Mouse (Mus musculus) heart, postnatal 4 days (tissue): ENCODE measurements around the gene Atxn1. TPM values are rescaled to one million over a fixed set of nuclear protein-coding genes. Genes with fewer than 3 reads are reported as not detected.

Experiments used
- DNase-seq: peaks from one replicate; pipeline ENCODE4 v3.0.0; 2021
- total RNA-seq, 2 experiments: library from RNA; stranded (reverse); gene quantifications; 2 replicates each; pipeline ENCODE4 v1.2.3; 2021

The Atxn1 gene
- total RNA-seq, 2 experiments from 2014 or later: 44.4 to 45.6 TPM

GRCm38 (mm10) chr13:45822491-45822829, 142.3 kb downstream of the Atxn1 start:
- no peak for DNase-seq

DNA sequence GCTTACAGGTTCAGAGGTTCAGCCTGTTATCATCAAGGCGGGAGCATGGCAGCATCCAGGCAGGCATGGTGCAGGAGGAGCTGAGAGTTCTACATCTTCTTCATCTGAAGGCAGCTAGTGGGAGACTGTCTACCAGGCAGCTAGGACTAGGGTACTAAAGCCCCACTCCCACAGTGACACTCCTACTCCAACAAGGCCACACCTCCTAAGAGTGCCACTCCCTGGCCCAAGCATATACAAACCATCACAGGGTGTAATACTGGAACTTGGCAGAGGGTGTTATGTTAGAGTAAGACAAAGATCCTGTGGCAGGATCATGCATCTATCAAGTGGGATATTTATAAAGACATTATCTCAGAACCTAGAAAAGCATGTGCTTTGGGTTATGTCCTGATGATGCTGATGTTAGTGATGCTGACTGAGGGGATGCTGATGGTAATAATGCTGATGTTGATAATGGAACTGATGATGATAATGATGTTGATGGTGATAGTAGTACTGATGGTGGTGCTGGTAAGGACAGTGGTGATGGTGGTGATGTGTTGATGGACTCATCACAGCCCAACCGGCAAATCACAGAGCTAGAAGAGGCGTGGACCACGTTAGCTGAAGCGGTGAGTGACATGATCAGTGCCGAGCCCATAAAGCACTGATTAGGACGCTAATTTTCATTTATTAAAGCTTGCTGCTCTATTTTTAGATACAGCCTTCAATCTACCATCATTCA, 142.9 kb downstream of the Atxn1 start:
- DNase-seq: no peak

GRCm38 (mm10) chr13:45820473-45821230, 144.2 kb downstream of the Atxn1 start:
- DNase-seq: peak; percentile 56

- DNase-seq: no peak
Observed at GRCm38 (mm10) chr13:45816670-45817069, 148.1 kb downstream of the Atxn1 start.

DNA sequence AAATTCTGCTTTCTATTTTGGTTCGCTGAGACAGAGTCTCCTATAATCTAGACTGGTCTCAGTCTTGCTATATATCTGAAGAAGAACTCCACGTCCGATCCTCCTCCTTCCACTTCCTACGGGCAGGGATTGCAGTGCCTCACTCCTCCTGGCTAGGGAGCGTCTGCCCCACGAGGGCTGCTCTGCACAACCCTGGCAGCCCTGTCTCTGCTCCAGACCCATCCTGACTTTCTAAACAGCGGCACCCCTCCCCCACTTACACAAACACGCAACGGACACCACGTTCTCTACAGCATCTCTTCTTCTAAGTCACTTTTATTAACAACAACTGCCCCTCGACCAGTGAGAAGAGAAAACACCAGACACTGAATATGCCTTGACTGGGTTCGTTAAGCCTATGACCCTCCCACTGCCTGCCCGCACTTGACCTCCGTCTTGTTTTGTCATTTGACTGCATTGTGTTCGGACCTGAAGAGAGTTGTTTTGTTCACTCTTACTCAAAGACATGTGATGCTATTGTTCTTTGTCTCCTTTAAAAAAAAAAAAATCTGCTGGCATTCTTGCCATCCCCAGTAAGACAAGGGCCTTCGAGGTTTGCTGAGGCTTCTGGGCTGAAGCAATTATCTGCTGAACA, 154.9 kb downstream of the Atxn1 start:
- DNase-seq: no peak

DNA sequence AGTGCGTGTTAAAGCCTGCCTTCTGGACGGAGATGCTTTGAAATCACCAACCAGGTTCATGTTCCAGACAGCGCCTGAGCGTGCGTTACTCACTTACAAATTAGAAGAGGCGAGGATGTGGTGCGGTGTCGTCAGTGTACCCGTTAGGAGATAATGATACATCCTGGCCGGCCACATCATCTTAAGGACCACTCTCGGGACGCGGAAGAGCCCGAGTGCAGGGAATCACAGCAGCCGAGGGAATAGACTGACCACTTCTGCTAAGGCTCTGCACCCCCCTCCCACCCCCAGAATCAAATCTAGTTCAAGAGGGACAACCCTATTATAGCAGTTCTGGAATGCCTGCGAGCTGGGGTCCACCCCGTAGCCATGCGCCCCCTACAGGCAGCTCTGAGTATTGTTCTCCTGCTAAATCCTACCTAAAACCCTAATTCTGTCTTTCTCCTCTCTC, 157.2 kb downstream of the Atxn1 start:
- DNase-seq: peak; percentile 69

GRCm38 (mm10) chr13:45806600-45807525, 157.9 kb downstream of the Atxn1 start:
- DNase-seq: no peak

- DNase-seq: no peak
Observed at GRCm38 (mm10) chr13:45805915-45806599, 158.8 kb downstream of the Atxn1 start.

DNA sequence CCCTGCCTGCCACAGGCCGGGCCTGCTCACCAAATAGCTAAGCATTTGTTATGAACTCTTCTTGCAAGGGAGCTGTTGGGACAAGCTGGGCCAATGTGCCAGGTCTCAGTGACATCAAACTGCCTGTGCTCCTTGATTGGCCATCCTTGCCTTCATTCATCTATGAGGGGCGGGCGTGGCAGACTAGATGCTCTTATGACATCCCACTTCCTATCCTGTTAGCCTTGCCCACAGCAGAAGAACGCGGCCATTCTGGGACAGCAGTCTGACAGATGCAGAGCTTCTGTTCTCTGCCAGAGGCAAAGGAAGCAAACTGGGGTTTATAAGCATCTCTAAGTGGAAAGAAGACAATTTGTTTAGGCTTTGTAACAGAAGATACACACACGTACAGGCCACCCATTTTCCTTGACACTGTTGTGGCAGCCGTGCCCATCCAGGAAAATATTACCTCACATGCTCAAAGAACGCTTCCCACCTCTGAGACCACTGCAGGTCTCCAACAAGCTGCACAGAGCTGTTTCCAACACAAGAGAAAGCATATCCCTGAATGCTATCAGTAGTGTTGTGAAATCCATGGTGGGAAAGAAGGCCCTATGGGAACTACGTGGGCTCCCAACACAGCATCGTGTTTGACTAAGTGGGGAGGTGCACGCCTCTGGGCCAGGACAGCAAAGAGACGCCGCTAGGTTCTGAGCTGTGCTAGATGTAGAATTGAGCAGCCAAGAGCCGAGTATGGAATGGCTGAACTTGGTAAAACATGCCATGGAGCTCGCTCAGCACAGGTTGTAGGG, 162.0 kb downstream of the Atxn1 start:
- peak; percentile 54 for DNase-seq

DNA sequence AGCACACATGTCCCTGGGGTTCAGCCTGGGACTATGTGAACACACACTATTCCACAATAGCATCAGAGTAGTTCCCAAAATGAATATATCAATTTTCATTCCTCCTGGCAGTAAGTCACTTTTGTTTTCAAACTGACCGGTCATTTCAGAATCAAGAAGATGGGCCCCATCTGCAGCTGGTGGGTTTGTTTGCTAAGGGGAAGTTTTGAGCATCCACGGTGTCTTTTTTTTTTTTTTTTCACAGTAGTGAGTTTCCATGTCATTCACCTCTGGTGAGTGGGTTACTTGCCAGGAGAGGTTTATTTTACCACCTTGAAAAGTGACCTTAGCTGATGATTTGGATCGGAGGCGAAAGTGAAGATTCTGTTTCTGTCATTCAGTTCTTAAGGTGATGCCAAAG, 166.6 kb downstream of the Atxn1 start:
- no peak for DNase-seq

- no peak for DNase-seq
Observed at GRCm38 (mm10) chr13:45797696-45798095, 167.1 kb downstream of the Atxn1 start.

DNA sequence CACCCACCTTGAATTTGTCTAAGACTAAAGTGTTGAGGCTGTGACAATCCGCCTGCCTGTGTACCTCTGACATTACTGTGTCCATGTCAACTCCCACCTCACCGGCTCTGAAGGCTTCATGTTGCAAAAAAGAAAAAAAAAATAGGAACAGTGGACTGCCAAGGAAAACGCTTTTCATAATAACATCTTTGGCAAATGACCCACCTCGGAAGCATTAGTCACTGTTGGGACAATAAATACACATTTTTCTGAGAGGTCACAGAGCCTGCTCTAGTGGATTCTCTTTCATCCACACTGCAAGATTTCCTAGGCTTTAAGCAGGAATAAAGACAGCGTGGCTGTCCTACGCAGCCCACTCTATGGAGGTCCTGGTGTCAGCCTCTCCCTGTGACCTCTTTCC, 168.5 kb downstream of the Atxn1 start:
- DNase-seq: no peak

GRCm38 (mm10) chr13:45793796-45794195, 171.0 kb downstream of the Atxn1 start:
- DNase-seq: no peak

DNA sequence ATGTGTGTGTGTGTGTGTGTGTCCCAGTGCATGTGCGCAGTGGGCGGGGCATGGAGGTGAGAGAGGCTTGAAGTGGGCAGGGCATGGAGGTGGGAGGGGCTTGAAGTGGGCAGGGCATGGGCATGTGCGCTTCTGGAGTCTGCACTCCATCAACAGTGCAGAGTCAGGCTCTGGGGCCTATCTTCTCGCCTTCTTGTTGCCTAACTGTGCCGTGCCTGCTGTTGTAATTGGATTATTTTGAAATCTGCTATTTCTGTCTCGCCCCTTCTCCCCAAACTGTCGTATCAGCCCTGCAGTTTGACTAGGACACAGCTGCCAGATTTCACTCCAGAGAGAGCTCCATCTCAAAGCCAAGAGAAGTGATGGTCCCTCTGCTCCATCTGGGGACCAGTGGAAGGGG, 178.4 kb downstream of the Atxn1 start:
- DNase-seq: no peak

DNA sequence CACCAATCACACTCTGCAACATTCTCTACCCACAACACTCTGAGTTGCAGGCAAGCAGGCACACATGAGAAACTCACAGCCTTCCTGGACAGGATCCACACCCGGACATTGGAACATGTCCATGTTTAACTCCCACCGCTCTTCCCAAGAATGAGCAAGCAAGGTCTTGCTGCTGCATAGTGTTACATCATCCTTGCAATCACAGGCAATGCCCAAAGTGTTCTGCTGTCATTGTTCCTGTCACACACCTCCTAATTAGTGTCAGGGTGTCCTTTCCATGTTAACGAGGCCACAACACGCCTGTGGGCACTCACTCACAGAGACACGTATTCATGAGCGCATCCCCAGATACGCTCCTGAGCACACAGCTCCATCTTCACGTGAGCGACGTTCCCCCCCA, 181.1 kb downstream of the Atxn1 start:
- peak; percentile 58 for DNase-seq

GRCm38 (mm10) chr13:45778750-45779149, 186.1 kb downstream of the Atxn1 start:
- DNase-seq: no peak

GRCm38 (mm10) chr13:45778171-45778570, 186.6 kb downstream of the Atxn1 start:
- DNase-seq: no peak

DNA sequence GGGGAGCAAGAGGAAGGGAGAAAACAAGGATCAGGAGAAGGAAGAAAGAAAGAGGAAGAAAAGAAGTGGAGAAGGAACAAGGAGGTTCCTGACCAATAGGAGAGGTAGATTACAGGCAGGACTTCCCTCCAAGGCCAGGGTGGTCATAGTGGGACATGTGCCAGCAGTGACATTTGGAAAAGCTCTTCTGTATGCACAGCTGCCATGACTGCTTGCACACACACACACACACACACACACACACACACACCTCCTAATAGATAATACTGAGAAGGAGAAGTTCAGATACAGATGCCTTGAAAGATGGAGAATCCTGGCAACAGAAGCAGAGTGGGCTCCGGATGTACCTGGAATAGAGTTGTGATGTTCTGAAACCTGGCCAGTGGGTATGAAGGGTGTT, 189.3 kb downstream of the Atxn1 start:
- peak; percentile 12 for DNase-seq

DNA sequence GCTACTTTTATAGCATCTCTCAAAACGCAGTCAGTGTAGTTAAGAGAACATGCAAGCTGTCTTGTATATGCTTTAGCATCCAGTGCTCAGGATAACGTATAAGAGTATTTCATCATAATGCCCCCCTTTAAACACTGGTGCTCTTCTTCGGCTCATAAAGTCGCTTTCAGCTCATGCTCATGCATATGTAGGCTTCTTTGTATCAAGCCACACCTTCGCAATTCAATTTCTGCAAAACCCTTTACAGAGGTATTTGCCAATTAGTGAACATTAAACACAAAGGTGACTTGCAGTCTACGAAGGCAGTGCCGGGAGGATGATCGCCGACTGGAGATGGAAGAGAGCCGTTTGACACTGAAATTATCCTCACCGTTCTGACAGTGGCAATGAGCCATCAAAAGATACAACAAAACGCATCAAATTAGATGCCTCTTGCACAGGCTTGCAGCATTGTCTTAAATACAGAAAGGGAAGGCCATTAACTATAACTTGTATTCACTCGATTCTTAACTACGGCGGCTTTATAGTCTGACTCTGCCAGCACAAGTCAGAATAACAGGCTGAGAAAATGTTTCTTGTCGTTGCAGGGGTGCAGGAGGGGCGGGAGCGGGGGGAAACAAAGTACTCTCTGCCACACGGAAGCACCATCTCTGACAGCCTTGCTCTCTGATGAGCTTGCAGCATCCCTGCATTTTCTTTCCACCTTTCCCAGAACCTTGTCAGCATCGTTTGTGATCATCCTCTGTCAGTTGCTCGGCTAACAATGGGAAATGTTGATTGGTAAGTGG, 191.2 kb downstream of the Atxn1 start:
- DNase-seq: no peak

DNA sequence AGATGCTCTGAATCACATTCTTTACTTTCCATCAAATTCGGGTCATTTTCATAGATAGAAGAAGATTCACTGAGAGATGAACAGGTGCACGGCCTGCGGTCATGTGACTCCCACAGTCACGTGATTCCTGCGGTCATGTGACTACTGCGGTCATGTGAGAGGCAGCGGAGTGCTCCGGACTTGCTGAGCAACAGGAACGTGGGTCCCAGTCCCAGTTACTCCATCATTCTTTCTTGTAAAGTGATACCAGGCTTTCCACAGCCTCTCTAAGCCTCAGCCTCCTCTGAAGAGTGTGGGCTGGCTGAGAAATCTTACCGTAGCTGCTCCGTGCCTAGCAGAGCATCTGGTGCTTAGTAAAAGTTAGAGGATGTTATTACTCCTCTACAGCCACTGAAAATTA, 195.1 kb downstream of the Atxn1 start:
- no peak for DNase-seq
